Mouse (Mus musculus) natural killer cell, adult 2 months (primary cell): Measurements from ENCODE around the gene Cep63.
A peak's percentile ranks its signal among the peaks of the same experiment; 100 is the strongest.

Experiments used
- DNase-seq, 2 experiments: peaks; one replicate each; pipeline ENCODE4 v3.0.0; 2022; ENCODE audit warnings: low spot score in 2 of 2

The Cep63 gene

GRCm38 (mm10) chr9:102625983-102626838 is at the start of gene Cep63, which contains the start of gene Anapc13:
TSS of gene Cep63 (minus strand) at chr9:102626534.
TSS of gene Anapc13 (plus strand) at chr9:102626296.
- peak; percentile 97 to 98 for DNase-seq

DNA sequence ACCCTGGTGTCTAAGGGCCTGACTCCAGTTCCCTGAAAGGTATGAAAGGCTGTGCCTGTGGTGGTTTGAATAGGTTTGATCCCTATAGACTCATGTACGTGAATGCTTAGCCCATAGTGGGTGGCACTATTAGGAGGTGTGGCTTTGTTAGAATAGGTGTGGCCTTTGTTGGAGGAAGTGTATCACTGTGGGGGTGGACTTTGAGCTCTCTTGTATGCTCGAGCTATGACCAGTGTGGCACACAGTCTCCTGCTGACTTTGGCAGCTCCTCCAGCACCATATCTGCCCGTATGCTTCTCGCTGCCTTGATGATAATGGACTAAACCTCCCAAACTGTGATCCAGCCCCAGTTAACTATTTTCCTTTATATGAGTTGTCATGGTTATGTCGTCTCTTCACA is 49.6 kb upstream of the Cep63 start:
- DNase-seq, result no peak

GRCm38 (mm10) chr9:102673381-102673780 is 47.0 kb upstream of the Cep63 start:
- no peak for DNase-seq

- no peak for DNase-seq
These were observed 42.6 kb upstream of the Cep63 start for GRCm38 (mm10) chr9:102668906-102669305.

DNA sequence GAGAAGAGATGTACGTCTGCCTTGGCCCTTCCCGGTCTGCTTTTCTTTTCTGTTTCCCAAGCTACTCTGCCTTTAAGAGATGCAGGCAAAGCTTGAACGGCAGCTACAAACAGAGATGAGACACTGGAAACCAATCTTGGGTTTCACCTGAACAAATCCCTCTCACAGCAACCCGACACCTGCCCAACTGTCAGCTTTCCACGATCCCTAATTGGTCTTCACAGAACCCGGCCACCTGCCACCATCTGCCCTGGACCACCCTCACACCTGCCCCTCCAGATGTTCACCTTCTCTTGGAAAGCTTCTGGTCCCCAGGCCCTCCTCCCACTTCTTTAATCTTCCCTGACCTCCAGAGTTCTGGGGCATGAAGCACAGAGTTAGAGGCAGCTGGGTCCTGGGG is 41.8 kb upstream of the Cep63 start:
- no peak for DNase-seq

GRCm38 (mm10) chr9:102656355-102657095 is 30.2 kb upstream of the Cep63 start:
- DNase-seq, result no peak

DNA sequence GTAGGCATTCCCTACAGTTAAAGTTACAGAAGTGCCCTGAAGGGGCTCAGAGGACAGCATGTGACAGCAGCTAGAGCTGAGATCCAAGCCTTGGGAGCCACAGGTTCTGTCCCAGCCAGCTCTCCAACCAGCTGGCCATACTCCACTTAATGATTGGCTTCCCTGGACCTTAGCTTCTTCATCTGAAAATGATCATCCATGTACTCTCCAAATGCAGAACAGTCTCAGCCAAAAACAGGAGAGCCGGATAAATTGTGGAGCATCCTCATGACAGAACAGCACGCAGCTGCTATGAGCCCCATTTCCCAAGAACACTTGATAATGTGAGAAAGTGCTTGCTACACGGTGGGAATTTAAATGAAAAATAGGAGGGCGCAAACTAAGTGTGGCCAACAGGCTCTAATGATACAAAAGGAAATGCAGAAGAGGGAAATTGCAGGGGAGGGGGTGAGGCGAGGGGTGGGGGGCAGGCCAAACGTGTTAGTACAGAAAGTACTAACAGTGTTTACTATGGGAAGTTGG is 24.9 kb upstream of the Cep63 start:
- no peak for DNase-seq

DNA sequence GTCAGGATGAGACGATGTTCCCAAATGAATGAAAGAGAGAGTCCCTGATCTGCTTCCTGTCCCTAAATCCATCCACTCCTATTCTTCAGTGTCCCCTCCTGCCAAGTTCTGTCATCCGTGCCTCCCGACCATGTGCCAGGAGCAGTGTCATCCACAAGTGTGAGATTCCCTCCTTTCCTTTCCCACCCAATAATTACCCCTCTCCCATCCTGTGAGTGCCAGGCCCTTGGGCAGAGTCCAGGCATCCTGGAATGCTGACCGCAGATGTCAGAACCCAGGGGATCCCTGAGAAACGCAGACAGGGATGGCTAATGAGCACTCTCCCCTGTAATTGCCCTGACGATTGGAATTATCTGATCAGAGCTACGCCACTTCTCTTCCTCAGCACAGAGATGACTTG is 24.3 kb upstream of the Cep63 start:
- no peak for DNase-seq

DNA sequence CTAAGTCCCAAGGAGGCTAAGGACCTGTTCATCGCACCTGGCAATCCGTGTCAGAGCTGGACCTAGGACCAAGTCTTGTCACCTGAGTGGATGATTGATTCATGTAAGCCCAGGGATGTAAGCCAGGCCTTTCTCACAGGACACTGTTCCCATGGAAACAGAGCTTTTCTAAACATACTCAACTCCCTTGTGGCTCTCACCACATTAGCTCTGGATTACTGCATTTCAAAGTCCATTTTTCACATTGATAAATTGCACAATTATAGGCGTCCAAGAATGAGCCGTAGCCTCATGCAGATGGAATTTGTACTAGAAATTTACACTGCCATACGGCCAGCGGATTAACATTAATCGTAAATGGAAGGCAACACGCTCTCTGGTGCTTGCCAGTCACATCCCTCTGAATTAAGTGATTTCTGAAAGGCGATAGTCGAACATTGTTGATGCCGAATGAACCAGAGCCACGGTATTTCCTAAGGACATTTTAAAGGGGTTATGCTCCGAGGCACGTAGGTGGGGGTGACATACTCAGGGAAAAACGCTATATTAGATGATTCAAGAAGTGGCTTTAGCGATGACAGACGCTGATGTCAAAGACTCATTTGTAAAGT is 23.7 kb upstream of the Cep63 start:
- DNase-seq, result no peak

DNA sequence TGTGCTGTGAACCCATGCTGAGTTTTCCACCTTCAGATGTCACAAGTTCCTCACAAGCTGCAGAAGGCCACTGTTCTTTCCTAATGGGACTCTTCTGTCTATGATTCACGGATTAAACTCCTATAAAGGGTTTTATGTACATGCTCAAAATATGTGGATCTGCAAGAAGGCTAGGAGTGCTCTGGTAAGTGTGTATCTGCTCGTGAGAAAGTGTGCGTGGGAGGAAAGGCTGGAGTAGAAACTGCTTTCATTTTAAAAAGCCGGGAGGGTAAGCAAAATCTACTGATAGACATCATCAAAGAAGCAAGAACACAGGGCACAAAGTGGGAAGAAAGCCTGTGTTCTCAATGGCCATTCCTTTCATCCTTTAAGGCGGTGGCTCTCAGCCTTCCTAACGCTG is 20.7 kb upstream of the Cep63 start:
- no peak for DNase-seq

DNA sequence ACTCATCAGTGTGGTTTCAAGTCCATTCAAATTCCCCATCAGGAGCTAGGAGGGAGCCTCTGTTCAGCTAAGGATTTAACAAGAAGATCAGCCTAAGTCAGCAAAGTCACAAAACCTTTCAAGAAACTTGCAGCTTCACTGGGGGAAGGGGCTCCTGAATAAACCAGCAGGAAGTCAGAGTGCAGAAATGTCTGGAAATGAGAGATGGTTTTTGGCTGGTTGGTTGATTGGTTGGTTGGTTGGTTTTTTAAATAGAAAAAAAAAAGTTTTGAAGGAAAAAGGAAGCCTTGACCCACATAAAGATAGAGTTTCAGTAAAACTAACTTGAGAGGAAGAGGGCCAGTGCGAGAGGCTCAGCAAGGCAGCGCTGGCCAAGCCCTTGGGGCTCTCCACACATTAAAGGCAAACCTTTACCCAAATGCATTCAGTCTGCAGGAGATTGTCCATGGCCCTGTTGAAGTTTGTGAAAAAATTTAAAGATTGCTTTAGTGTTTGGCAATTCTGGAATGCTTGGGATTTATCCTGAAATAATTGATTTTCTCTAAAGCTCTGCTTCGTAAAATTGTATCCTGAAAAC is 18.9 kb upstream of the Cep63 start:
- DNase-seq, result no peak

- no peak for DNase-seq
These were observed 17.3 kb upstream of the Cep63 start for GRCm38 (mm10) chr9:102643486-102644101.

DNA sequence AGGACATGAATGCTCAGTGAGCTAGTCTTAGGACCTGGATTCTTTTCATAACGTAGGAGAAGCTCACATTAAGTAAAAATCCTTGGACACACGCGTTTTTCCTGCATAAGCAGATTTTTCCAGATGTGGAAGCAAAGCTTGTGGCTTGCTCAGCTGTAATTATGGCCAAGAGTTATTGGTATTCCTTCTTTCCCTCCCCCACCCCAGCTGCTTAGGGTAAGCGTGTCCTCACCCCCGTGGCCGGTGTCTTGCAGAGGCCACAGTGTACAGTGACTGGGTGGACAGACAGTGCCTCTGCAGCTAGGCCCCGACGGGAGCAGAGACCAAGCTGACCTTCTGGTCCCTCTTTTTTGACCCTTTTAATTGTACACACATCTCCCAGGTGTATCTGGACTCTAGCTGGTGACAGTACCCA is 16.7 kb upstream of the Cep63 start:
- DNase-seq, result no peak

DNA sequence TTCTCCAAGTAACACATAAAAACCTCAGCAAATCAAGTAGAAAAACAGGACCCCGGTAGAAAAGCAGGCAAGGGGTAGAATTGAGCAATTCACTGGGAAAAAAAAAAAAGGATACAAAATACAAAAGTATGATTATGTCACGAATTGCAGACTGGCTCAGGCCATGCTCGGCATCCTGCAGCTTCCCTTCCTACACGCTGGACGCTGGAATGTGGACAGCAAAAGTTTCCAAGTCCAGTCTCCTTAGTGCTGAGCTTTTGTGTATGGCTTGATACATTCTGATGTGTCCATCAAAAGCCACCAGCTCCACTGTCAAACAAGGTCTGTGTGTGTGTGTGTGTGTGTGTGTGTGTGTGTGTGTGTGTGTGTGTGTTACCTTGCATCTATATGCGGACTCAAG is 15.2 kb upstream of the Cep63 start:
- no peak for DNase-seq

GRCm38 (mm10) chr9:102639510-102639909 is 13.2 kb upstream of the Cep63 start:
- DNase-seq, result no peak

DNA sequence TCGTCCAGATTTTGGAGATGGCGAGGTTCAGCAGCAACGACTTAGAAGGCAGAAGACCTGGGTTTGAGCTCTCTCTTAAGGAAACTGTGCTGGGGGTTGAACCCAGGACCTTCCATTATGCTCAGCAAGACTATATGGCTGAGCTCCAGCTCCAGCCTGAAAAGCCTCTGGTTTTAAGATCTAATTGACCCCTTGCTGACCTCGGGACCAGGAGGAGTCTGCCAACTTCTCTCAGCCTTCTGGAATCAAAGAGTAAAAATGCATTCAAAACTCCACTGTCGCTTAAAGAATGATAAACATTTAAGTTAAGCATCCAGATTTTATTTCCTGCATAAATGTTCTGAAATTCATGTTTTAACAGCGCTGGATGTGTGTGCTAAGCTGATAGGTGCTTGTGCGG is 12.6 kb upstream of the Cep63 start:
- no peak for DNase-seq

- DNase-seq, result no peak
These were observed 10.8 kb upstream of the Cep63 start for GRCm38 (mm10) chr9:102637115-102637514.

DNA sequence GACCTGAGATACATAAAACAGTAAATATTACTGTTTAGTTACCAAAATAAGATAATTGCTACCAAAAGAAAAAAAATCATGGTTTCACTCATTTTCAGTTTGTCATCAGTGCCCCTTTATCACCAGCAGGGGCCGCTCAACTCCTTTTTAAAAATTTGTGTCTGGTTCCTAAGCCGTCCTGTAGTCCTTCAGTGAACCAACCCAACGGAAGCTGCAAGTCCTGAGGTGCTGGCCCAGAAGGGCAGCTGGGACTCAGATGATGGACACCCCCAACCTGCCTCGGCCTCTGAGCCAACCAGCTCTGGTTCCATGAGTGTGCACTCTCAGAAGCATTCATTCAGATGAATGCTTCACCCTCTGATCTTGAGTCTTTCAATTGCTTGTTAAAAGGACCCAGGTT is 10.2 kb upstream of the Cep63 start:
- DNase-seq, result peak; percentile 42 to 59

- no peak for DNase-seq
These were observed 8.1 kb upstream of the Cep63 start for GRCm38 (mm10) chr9:102634453-102634852.

DNA sequence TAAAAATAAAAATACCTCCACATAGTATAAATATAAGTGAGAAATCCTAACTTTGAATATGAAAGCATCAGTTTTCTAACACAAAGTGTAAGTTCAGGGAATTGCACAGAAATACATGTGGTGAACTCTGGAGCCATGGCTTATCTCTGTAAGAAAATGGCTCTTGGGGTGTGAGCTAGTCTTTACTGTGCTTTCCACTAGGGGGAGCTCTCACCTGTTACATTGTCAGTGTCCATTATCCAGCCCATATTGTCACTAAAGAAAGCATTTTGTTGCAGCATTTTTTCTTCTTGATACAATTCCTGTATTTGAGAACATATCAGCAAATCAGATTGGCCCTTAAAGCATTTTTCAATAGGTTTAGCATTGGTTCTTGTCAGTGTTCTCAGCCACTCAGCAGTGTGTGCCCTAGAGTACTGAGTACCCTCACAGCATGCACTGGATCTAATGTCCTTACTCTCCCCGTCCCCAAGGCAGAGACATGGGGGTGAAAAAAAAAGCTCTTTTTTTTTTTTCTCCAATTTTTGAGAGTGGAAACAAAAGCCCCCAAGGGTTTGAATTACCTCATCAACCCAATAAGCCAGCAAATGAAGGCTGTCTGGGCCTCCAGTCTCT is 6.7 kb upstream of the Cep63 start:
- peak; percentile 61 to 69 for DNase-seq

DNA sequence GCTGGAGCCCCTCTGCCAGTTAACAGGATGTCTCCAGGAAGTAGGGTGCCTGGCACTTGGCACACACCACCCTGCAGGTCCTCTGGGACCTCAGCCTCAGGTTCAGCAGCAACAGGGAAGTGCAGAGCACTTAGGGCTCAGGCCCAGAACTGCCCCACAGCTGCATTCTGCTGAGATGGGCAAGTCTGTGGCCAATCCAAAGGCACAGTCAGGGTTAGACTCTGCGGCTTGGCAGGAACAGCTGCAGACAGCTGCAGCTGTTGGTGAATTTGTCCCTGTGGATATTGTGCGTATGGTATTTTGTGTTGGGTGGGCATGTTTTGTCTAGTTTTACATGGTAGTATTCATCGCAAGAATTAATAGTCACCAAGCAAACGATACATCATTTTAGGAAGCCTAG is 5.8 kb upstream of the Cep63 start:
- no peak for DNase-seq
